Mouse (Mus musculus): ENCODE data around the gene Pdxk.
"Not testable (repeated sequence)": the region's sequence is repeated elsewhere in the genome, so short reads cannot be mapped to it uniquely, and the experiment has no call there.

The Pdxk gene

DNA sequence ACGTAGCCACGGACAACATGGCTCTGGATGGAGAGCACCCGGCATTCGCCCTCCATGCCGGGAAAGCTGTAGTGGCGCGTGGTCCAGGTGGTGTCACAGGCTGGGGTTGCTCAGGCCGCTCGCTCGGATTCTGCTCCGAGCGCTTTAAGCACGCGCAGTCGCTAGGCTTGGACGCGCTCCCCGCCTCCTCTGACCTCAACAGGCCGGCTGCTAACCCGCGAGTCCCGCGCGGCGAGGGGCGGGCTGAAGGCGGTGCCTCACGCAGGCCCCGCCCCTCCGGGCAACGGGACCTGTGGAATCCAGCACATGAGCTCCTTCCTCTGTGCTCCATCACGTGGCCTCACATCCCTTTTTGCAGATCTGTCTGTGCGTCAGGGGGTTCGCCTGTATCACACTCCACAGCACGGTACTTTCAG is at the start of gene Pdxk:
TSS of gene Pdxk (minus strand) at position 184 of the 416 bp plus-strand sequence.
- DNase-seq (ENCODE audit: low spot score in 2 of 2) = peak; percentile 95 to 97

DNA sequence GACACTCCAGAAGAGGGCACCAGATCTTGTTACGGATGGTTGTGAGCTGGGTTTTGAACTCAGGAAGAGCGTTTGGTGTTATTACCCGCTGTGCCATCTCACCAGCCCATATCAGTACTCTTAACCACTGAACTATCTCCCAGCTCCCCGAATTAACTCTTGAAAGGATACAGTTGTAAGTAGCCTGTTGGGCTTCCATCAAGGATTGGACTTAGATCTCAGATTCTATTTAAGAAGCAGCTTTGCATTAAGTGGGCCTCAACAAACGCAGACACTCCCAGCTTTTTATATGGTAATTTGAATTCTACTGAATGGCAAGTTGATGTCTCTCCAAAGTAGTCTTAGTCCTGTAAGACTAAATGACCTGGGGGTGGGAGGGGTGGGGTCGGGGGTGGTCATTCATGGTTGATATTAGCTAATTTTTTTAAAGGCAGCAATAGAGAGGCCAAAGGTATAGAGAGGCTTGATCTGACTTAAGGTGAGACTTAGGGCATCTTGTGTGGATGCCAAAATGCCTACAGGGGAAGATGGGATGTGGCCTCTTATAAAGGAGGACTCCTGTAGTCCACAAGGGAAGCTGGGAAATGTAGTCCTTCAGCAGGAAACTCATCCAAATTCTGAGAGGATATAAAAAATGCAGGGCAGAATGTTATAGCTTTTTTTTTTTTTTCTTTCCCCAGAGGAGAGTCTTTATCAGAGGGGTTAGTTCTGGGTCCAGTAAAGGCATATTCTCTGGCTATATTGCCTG is 38.4 kb upstream of the Pdxk start:
- DNase-seq (ENCODE audit: low spot score in 2 of 2) = no peak

DNA sequence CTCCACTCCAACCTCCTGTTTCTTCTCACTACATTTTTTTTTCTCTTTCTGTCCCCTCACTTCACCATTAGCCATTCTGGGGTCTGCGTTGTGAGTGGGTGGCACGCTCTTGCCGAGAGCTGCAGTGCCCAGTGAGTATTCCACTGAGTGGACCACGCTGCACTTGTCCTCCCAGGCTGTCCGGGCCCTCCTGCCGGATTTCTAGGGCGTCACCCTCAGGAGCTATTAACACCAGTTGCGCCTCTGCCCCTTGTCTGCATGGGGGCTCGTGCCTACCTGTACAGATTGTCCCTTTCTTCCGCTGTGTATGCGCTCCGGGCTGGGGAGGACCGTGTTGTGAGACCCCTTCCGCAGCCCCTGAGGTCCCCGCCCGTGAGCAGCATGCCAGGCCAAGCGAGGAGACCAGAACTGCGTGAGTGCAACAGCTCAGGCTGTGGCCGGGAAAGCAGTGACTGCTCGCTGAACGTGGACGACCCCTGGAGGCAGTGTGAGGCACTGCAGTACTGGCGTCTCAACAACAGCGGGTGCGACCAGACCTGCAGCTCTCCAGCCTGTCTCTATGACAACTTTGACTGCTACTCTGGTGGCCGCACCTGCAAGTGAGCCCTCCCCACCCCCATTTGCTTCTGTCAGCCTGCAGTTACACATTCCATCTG is 22.8 kb upstream of the Pdxk start:
- peak; percentile 77 to 83 for DNase-seq (ENCODE audit: low spot score in 2 of 2)

DNA sequence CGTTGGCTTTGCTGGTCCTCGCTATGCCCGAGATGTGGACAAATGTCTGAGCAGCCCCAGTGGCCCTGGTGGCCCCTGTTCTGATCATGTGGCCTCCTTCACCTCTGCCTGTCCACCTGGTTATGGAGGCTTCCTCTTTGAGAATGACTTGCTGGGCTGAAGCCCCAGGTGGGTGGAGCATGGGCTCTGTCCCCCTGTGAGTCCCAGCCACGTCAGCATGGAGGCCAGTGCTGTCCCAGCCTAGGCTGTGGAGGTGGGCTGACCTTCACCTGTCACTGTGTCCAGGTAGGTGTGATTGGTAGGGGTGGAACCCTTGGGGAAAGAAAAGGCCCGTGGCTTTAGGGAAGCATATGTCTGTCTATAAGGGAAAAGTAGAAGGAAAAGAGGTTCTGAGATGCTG is 22.1 kb upstream of the Pdxk start:
- no peak for DNase-seq (ENCODE audit: low spot score in 2 of 2)

DNA sequence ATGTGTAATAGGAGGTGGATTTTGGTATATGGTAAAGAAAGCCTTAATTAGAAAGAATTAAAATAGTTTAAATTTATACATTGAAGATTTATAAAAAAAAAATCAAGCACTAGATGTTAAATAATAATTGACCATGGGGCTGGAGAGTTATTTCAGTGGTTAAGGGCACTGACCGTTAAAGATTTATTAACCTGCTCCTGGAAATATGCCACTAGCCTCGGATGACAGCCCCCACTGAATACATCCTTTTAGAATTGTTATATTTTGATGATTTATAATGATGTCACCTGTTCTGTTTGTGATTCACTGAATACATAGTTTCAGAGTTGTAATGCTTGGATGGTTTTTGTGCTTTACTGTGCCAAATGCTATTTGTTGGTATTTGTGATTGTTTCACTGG is 20.6 kb upstream of the Pdxk start:
- not testable (repeated sequence) for DNase-seq (ENCODE audit: low spot score in 2 of 2)

DNA sequence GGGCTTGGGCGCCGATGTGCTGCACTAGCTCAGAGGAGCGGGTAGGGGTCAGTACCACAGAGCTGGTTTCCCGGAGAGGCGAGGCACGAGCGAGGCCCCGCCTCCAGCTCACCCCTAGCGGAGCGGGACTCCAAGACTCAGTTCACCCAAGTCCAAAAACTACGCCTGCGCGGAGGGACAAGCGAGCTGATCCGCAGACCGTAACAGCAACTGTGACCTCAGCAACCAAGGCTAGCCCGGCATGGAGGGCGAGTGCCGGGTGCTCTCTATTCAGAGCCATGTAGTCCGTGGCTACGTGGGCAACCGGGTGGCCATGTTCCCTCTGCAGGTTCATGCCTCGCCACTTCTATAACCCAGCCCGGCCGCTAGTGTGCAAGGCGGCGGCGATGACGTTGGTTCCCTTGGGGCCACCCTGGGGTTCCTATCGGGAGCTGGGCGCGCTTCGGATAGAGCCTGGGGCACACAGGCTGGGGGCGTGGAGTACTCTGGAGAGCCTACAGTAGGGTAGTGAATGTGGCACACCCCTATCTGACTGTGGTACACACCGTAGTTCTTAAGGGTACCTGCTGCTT is 17.2 kb upstream of the Pdxk start:
- DNase-seq (ENCODE audit: low spot score in 2 of 2) = peak in 1 of 2 experiments; percentile 60

DNA sequence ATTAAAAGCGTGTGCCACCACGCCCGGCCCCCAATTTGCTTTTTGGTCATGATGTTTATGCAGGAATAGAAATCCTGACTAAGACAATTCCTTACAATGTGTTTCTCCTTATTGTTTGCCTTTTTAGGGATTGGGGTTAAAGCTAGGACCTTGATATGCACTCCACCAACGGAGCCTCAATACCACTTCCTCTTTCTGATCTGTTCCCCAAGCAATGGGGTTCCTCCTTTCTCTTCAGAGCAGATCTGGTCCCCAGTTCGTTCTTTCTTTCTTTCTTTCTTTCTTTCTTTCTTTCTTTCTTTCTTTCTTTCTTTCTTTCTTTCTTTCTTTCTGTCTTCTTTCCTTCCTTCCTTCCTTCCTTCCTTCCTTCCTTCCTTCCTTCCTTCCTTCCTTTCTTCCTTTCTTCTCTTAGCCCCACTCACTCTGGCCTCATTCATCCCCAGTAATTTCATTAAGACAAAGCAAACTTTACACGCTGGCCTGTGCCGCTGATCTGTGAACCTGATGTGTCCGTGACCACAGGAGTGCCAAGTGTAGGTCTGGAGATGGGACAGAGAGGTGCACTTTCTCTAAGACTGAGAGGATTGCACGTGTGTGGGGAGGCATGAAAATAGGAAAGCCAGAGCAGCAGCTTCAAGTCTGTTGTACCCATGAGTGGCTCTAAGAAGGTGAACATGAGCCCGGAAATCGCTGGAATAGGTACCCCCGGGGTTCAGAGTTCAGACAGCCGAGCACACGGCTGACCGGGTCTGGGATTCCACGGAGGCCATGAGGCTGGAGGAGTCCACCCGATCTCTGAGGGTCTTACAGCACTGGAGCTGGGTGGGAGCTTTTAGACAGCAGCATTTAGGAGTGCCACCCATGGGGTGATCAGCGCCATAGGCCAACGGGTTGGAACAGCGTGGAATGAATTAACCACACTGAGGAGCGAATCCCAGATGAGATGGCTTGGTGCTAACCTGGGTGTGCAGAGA is 16.5 kb upstream of the Pdxk start:
- DNase-seq (ENCODE audit: low spot score in 2 of 2) = no peak

DNA sequence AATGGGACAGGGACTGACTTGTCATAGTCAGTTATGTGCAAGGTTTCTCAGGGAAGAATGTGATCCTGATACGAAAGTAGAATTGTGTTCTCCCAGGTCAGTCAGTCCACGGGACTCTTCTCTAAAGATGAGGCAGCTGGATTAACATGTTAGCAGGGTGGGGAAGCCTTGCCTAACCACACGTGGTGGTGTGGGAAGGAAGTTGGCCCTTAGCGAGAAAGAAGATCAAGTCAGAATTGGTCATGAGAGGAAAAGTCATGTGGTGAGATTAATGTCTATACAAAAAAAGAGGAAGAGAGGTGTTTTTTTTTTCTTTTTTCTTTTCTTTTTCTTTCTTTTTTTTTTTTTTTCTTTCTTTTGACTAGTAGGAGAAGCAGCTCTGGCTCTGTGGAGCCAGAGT is 12.0 kb upstream of the Pdxk start:
- no peak for DNase-seq (ENCODE audit: low spot score in 2 of 2)

DNA sequence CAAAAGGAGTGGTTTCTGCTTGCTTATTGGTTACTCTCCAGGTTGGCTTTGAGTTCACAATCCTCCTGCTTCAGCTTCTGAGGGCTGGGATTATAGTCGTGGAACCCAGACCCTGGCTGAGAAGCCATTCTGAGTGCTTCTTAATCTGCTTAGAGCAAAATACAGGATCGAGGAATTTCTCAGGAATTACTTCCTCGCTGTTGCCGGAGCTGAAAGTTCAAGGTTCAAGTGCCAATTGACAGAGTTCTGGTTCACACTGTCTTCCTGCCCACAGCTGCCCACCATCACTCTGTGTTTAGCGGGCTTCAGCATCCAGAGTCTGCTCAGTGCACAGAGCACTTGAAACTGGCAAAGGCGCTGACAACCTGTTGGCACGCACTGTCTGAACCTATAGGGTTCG is 10.0 kb upstream of the Pdxk start:
- no peak for DNase-seq (ENCODE audit: low spot score in 2 of 2)

DNA sequence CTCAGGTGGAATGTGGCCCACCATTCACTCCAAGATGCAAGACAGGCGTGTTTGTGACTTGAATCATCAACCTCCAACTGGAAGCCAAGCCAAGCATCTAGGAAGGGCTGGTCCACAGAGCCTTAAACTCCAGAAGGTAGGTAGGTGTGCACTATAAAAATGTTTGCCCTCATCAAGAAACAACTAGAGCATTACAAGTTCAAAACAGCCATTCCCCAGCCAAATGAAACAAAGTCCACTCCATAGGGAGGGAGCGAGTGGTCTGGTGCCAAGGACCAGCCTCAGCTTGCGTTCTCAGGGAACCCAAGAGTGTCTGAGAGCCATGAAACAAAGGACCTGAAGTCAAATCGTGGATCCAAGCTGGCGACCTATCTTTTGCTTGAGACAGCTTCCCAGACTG is 8.7 kb upstream of the Pdxk start:
- DNase-seq (ENCODE audit: low spot score in 2 of 2) = no peak

DNA sequence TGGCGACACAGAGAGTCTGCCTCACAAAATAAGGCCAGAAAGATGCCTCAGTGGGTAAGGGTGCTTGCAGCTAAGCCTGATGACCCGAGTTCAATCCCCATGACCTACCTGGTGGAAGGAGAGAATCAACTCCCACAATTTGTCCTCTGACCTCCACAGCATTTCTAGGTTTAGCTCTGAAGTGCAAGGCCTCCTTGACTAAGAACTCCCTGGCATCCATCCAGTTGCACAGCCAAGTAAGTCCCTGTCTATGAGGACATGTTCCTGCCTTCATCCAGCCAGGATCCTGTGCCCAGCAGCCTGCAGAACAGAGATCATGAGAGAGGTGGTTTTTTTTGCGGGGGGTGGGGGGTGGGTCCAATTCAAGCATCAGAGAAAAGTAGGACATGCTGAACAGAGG is 7.3 kb upstream of the Pdxk start:
- DNase-seq (ENCODE audit: low spot score in 2 of 2) = no peak

DNA sequence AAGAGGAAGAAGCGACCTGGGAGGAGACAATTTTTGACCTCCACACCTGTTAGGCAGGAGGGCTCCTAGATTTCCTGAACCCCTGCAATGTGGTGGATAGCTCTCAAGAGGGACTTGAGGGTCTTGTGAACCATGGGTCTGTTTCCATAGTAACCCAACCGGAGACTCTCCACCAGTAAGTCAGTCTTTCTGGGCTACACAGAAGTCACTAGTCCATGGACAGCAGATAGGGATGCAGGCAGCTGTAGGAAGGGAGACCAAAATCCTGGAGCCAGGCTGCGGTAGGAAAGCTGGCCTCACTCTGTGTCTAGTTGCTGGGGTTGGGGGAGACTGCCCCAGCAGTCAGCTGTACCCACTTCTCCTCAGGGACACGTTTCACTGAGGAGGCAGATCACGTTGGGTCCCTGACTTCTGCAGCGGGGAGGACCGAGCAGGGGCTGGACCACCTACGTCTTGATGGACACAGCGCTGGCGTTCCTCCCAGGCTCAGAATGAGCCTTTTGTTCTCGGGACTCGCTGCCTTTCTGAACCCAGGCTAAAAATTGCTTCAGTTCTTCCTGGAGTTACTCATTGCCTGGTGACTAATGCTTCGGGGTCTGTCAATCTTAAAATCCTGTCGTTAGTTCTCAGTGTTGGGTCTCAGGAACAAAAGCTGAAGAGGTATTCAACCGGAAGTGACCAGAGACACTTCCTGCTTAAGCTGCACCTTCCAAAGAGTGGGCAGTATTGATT is 6.0 kb upstream of the Pdxk start:
- DNase-seq (ENCODE audit: low spot score in 2 of 2) = peak in 1 of 2 experiments; percentile 54

DNA sequence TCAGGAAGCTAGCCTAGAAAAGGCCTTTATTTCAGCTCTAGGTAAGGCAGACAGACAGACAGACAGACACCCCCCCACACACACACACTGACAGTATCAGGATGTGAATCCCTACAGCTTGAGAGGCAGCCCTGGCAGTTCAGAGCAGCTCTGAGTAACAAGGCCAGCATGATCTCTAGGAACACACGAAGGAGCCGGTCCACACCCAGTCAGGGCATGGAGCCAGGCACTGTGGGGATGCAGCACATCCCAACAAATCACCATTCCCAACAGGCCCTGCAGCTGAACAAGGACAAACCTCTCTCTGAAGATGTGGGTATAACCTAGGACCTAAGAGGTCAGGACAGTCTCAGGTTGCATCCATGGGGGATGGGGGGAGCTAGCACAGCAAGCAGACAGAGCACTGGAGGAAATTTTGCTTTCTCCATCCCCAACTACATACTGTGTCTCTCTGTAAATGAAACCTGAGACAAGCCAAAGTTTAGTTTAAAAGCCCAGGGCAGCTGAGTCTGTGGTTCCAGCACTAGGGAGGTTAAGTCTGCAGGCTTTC is 3.1 kb upstream of the Pdxk start:
- DNase-seq (ENCODE audit: low spot score in 2 of 2) = no peak

DNA sequence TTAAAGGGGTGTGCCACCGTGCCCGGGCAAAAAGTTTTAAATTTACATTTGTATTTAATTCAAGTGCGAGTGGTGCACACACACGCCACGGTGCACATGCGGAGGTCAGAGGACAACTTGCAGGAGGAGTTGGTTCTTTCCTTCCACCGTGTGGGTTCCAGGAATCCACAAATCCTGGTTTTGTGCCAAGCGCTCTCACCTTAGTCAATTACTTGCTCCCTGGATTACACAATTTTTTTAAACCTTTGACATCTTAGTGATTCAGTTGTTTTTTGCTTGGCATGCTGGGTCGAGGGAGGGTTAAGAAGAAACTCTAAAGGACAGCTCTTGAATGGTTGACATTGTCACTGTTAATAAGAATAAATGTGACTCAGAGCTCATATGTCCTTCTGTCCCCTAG is 1.9 kb upstream of the Pdxk start:
- DNase-seq (ENCODE audit: low spot score in 2 of 2) = no peak

DNA sequence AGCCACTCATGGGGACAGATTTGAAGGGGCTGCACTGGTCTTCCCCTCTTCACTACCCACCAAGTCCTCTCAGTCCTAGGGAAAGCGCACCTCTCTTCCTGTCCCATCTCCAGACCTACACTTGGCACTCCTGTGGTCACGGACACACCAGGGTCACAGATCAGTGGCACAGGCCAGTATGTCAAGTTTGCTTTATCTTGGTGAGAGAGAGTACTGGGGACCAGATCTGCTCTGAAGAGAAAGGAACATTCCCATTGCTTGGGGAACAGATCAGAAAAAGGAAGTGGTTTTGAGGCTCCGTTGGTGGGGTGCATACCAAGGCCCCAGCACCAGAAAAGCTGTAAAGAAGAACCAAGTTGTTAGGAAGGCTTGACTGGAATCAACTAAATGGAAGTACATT is 697 bp upstream of the Pdxk start:
- no peak for DNase-seq (ENCODE audit: low spot score in 2 of 2)

DNA sequence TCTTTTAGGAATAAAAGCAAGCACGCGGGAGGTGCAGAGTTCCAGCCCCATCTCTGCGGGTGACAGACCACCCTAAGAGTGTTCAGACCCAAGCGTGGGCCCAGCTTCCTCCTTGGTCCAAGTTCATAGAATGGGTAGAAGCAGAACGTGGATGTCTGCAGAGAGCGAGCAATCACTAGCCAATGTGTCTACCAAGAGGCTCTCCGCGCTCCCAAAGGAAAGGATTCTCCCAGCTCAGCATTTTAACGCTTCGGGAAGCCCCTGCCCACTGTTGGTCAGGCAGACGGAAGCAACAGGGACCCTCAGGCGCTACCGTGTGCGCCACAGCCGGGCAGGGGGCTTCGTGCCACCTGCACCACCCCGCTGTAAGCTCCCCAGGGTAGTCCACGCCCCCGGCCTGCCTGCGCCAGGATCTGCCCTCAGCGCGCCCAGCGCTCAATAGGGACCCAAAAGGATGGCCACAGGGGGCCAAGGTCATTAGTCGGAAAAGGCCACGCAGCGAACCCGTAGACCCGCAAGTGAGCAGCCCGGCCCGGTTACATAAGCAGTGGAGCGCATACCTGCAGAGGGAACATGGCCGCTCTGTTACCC is 479 bp downstream of the Pdxk start:
- DNase-seq (ENCODE audit: low spot score in 2 of 2) = no peak

DNA sequence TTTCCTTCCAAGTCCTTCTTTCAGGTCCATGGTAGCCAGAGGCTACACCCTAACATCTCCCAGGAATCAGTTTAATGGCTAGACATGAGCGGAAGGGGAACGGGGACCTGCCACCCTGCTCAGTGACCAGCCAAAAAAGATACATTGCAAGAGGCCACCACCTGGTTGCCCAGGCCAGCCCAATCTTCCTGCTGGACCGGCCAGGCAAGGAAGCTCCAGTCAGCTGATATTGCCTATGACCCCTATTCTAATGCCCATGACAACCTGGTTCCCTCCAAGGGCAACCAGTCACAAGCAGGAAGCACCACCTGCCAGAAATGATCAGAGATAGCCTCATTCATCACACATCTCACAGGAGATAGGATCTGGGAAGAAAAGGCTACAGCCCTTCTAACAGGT is 1.0 kb downstream of the Pdxk start:
- DNase-seq (ENCODE audit: low spot score in 2 of 2) = no peak

DNA sequence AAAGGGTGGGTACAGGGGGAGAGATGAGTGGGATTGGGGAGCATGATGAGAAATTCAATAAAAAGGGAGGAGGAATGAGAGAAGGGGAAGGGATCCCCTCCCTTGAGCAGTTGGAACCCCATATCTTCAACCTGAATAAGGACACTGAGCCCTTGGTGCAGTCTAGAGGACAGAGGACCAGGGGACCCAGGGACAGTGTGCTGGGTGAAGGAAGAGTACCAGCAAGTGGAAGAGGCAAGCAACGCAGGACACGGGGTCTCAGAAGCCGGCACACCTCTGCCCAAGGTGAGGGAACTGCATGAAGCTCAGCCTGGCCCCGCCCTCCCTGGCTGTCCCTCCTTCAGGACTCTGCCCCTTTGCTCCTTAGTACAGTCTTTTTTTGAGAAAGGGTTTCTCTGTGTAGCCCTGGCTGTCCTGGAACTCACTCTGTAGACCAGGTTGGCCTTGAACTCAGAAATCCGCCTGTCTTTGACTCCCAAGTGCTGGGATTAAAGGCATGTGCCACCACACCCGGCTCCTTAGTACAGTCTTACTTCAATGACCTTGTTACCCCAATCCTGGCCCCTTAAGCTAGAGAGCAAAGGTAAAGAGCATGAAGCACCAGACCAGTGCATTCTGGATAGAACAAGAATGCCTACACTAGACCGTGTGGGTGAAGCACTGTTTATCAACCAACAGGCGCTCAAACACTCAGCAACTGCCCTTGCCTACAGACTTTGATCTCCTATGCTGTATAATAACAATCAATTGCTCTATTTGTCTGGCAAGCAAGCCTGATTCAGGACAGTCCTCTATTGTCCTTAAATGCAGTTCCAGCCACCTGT is 1.6 kb downstream of the Pdxk start:
- DNase-seq (ENCODE audit: low spot score in 2 of 2) = no peak

DNA sequence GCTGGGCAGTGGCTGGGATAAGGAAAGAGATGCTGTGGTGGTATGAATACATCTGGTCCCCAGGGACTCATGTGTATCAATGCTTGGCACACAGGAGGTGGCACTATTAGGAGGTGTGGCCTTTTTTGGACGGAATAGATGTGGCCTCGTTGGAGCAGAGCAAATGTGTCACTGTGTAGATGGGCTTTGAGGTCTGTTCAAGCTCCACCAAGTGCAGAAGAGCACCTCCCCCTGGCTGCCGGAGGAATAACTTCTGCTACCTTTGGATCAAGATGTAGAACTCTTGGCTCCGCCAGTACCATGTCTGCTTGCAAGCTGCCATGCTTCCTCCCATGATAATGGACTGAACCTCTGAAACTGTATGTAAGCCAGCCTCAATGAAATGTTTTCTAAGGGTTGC is 3.0 kb downstream of the Pdxk start:
- DNase-seq (ENCODE audit: low spot score in 2 of 2) = no peak

DNA sequence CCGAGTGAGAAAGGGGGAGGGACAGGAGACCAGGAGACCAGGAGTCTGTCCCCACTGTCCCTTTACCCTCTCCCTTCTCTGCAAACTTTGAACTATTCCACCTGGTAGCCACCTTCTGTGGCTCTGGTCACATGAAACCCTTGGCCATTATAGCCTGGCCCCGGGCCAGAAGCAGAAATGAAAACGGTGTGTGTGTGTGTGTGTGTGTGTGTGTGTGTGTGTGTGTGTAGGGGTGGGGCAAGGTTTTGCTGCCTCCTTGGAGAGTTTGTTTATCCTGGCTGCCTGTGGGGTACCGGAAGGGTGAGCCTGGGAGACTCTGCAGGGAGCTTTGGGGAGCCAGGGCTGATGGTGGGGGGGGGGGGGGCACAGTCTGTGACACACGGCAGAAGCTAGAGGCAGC is 4.3 kb downstream of the Pdxk start:
- no peak for DNase-seq (ENCODE audit: low spot score in 2 of 2)

Data from right cerebral cortex, postnatal 10 days (tissue).